Mouse (Mus musculus): ENCODE measurements around the gene Topbp1. TPM values are rescaled to one million over a fixed set of nuclear protein-coding genes. Genes with fewer than 3 reads are reported as not detected.

Gene Topbp1
- total RNA-seq (2021), result 10 to 100 TPM; 26.0 to 27.4 TPM

DNA sequence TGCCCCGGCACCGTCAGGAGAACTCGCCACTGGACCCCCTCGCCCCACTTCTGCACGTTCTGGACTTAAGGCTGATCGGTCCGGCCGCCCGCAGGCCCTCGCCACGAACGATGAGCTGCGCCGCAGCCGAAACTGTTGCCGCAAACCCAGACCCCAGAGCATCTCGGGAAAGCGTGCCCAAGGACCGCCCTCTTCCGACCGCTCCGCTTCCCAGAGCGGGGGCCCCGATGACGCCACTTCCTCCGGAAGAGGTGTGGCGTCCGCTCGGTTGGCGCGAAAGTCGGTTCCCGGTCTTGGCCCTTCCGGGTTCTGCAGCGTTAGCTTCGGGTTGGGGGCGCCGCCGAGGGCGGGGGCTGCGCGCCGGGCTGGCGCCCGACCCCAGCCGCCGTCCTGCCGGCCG lies at the start of gene Topbp1, which contains the start of gene 1300017J02Rik:
TSS of gene Topbp1 (plus strand) at position 289 of the 400 bp plus-strand sequence.
TSS of gene 1300017J02Rik (minus strand) at position 156 of the 400 bp plus-strand sequence.
- intact Hi-C loops (cut with DNase I), result loop anchor here (5.0 kb wide), 3 partner anchors 78 to 193 kb away; partner anchors contain the start of gene Rab6b
- peak; percentile 85 to 96 for DNase-seq (ENCODE audit: extremely low spot score in 1 of 2, low spot score in 2 of 2)

DNA sequence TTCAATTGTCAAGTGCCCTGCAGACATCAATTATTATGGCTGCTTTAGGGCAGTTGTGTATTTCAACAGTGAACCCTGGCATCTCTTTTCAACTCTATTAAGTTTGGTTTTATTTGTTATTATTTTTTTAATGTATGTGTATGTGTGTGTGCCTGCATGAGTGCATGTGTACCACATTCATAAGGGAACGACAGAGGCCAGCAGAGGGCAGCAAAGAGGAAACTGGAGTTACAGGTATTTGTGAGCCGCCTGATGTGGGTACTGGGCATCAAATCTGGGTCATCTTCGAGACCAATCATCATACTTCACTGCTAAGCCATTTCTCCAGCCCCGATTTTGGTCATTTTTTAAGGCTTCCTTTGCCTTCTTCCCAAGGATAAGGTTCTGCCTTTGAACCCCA lies 39.2 kb upstream of the Topbp1 start:
- intact Hi-C loops (cut with DNase I), result no loop called here
- DNase-seq (ENCODE audit: extremely low spot score in 1 of 2, low spot score in 2 of 2), result no peak

DNA sequence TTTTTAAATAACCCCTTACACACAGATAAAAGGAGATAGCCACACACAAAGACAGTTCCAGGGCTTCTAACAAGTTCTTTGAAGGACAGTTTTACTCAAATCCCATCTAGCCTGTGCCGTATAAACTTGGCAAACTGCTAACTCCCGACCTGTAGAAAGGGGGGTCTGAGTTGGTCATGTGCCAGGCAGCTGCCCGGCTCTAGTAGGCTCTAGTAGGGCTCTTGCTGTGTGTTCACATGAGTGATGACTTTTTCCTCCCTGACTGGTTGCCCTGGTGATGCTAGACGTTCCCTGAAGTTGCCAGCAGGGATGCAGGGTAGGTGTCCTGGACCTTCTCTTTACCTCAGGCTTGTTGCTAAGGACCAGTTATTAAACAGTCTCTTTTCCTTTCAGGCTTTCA lies 33.9 kb upstream of the Topbp1 start:
- no peak for DNase-seq (ENCODE audit: extremely low spot score in 1 of 2, low spot score in 2 of 2)
- intact Hi-C loops (cut with DNase I), result no loop called here

DNA sequence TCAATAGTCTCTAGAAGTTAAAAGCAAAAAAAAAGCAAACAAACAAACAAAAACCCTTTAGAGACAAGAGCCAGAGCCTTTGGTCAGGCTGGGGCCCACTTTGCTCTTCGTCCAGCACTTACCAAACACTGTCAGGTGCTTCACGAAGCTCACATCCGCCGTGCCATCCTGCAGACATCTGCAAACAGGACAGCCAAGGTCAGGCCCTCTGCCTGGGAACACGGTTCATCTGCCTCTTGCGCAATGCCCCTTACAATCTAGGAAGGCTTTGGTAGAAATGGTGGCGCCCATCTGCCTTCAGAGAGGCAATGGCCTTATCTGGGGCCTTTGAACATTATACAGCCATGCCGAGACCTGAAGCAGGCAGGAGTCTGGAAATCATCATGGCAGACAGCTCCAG lies 30.2 kb upstream of the Topbp1 start:
- intact Hi-C loops (cut with DNase I), result no loop called here
- DNase-seq (ENCODE audit: extremely low spot score in 1 of 2, low spot score in 2 of 2), result no peak

DNA sequence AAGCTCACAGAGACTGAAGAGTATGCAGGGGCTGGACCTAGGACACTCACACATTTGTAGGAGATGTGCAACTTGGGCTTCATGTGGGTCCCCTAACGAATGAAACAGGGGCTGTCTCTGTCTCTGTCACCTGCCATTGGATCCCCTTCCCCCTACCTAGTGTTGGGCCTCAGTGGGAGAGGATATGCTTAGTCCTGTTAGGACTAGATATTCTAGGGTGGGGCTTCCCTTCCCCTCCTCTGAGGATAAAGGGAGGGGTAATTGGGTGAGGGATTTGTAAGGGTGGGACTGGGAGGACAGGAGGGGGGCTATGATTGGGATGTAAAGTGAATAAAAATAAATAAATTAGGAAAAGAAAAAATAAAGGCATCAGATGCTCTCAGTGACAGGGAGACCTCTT lies 29.3 kb upstream of the Topbp1 start:
- no peak for DNase-seq (ENCODE audit: extremely low spot score in 1 of 2, low spot score in 2 of 2)
- intact Hi-C loops (cut with DNase I), result no loop called here

DNA sequence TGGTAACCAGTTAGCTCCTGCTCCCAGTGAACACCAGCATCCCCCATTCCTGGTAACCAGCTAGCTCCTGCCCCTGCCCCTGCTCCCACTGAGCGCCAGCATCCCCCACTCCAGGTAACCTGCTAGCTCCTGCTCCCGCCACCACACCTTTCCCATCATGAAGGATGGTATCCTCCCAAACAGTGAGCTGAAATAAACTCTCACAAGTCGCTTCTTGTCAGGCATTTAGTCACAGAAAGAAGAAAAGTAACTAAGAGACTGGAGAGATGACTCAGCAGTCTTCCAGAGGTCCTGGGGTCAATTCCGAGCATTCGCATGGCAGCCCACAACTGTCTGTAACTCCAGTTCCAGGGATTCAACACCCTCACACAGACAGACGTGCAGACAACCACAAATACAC lies 28.1 kb upstream of the Topbp1 start:
- intact Hi-C loops (cut with DNase I), result no loop called here

DNA sequence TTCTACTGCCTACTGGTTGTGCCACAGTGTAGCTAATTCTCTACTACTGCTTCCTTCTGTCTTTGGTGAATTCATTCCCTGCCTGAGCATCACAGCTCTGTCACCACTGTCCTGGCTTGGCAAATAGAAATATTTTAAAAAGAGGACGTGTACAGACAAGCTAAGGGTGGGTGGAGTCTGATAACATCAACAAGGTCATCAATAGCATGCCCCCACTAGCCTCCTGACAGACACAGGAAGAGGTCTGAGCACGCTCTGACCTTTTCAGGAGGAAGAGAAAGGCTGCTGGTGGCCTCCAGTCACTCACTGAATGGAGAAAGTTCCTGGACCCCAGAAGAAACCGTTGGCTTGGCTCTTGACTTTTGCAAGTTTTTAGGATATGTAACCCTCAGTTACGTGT lies 18.6 kb upstream of the Topbp1 start:
- intact Hi-C loops (cut with DNase I), result no loop called here
- no peak for DNase-seq (ENCODE audit: extremely low spot score in 1 of 2, low spot score in 2 of 2)

More for the DNA sequence above, 28.1 kb upstream of the Topbp1 start:
- peak in 1 of 2 experiments; percentile 1 for DNase-seq (ENCODE audit: extremely low spot score in 1 of 2, low spot score in 2 of 2)

DNA sequence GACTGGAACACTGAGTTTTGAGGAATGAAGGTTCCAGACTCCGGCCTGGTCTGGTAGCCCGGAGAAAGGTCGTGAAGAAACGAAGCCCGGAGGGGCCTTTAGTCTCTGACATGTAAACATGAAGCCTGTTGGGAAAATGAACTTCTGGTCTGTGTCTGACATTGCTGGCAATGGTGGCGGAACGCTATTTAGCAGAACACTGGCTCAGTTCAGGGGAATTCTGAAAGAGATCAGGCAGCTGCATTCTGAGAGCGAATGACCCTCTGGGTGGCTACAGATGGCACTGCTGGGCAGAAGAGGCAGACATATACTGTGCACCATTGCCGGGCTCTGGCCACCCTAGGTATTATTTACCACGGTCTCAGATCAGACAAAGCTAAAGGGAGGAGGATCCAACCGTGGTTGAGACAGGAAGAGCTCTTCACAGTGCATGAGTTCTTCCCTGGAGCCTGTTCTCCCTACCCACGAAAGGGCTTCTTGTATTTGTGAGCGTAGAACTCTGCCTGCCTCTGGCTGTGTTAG lies 18.1 kb upstream of the Topbp1 start:
- DNase-seq (ENCODE audit: extremely low spot score in 1 of 2, low spot score in 2 of 2), result no peak
- intact Hi-C loops (cut with DNase I), result no loop called here

DNA sequence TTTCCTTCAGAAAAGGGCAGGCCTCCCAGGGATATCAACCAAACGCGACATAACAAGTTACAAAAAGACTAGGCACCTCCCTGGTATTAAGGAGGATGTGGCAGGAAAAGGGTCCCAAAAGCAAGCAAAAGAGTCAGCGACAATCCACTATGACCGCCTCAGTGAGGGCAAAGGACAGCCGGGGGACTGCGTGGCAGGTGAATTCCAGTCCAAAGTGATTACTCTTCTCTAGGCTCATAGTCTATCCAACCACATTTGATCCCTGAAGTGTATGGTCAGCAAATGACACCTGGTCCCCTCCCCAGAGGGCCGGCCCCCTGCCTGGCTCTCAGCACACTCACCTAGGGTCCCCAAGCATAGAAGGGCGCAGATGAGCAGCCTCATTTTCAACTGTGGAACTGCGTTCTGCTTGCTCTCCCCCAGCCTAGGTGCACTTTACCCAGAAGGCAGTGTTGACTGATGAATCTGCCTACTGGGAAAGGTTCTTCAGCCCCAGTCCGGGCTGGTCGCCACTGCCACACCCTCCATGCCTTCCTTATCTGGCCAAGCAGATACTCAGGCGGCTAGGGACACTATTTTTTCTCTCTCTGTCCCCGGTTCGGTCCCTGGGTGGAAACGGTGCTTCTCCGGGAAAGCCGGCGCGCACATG lies 17.1 kb upstream of the Topbp1 start:
- DNase-seq (ENCODE audit: extremely low spot score in 1 of 2, low spot score in 2 of 2), result no peak
- intact Hi-C loops (cut with DNase I), result no loop called here

DNA sequence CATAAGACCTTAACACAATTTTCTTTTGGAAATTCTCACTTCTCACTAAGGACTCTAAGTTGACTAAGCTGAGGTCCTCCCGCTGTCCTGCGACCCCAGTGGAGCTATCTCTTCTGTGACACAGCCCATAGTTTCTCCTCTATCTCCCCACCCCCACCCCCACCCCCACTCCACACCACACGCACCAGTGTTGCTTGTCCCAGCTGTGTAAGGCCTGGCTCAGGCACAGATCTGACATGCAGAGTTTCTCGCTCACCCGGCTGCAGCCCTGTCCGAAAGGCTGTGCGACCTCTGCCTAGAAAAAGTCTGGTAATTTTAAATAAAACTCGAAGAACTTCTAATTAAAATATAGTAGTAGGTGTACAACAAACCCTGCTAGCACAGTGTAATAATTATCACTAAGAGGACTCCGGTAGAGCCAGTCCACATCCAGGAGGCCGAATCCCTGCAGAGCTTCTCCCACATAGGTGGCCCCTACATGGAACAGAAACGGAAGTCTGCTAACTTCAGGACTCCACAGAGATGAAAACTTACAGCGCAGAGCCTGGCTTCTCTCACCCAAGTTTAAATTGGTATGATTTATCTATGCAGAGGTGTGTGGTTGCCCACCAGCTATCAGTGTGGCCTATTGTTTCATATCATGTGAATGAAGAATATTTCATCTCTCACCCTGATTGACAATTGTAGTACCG lies 16.4 kb upstream of the Topbp1 start:
- no peak for DNase-seq (ENCODE audit: extremely low spot score in 1 of 2, low spot score in 2 of 2)
- intact Hi-C loops (cut with DNase I), result no loop called here

DNA sequence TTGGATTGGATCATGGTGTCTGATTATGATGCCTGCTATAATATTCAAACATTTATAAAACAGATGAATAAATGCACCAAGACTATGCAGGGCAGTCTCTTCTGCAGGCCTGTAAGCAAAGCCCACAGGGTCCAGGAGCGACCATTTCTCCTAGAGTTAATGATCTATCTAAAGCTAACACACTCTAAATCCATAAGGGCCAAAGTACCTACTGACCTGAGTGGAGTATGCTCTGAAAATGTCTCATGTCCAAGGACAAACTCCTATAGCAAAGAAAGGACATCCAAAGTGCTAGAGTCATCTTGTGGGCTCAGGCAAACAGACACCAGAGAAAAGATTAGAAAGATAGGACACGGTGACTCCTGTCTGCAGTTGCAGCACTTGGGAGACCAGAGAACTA lies 10.5 kb upstream of the Topbp1 start:
- DNase-seq (ENCODE audit: extremely low spot score in 1 of 2, low spot score in 2 of 2), result no peak
- intact Hi-C loops (cut with DNase I), result no loop called here

DNA sequence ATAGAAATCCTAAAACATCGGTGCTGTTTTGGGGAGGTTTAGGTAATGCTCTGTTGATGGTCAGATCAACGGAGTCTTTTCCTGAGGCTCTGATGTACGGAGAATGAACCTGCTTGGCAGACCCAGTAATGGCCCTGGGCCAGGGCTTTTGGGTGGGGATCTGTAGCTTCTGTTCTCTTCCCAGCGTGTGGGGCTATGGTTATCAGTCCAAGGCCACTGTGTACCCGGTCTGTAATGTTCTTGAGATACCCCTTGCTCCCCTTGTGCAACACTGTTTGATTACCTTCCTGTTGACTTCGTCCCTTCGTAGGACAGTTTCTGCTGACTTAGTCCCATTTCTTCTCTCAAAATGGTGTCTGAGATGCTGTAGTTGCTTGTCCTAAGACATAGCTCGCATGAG lies 3.9 kb upstream of the Topbp1 start:
- intact Hi-C loops (cut with DNase I), result loop anchor here (5.0 kb wide), 3 partner anchors 74 to 189 kb away; partner anchors contain the start of gene Rab6b
- DNase-seq (ENCODE audit: extremely low spot score in 1 of 2, low spot score in 2 of 2), result no peak

DNA sequence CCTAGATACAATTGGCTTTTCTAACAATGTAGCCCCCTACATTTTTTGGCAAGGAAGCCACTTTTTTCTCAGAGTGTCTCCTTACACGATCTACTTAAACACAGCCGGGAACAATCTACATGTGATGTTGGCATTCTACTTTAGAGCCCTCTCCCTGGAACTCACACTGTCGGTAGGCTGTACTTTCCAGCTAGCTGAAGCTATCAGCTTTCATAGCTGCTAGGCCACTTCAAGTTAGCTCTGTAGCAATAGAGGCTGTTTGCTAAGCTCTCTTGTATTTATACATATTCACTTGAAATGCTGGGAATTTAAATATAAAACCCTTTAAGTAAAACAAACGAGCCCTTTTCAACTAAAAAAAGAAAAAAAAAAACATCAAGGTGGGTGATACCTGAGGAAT lies 2.8 kb upstream of the Topbp1 start:
- intact Hi-C loops (cut with DNase I), result loop anchor here (5.0 kb wide), 3 partner anchors 75 to 190 kb away; partner anchors contain the start of gene Rab6b
- DNase-seq (ENCODE audit: extremely low spot score in 1 of 2, low spot score in 2 of 2), result no peak

DNA sequence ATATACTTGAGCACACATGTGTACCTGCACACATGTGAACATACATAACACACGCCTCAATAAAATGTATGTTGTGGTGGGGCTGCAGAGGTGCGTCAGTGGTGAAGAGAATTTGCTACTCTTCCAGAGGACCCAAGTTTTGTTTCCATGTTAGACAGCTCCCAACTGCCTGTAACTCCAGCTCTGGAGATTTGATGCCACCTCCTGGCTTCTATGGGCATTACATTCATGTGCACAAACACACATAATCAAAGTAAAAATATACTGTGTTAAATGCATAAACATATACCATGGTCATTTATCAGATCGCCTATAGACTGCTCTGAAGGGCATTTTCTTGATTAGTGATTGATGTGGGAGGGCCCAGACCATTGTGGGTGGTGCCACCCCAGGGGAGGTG lies 2.3 kb upstream of the Topbp1 start:
- peak; percentile 55 to 58 for DNase-seq (ENCODE audit: extremely low spot score in 1 of 2, low spot score in 2 of 2)
- intact Hi-C loops (cut with DNase I), result loop anchor here (5.0 kb wide), 3 partner anchors 75 to 190 kb away; partner anchors contain the start of gene Rab6b

DNA sequence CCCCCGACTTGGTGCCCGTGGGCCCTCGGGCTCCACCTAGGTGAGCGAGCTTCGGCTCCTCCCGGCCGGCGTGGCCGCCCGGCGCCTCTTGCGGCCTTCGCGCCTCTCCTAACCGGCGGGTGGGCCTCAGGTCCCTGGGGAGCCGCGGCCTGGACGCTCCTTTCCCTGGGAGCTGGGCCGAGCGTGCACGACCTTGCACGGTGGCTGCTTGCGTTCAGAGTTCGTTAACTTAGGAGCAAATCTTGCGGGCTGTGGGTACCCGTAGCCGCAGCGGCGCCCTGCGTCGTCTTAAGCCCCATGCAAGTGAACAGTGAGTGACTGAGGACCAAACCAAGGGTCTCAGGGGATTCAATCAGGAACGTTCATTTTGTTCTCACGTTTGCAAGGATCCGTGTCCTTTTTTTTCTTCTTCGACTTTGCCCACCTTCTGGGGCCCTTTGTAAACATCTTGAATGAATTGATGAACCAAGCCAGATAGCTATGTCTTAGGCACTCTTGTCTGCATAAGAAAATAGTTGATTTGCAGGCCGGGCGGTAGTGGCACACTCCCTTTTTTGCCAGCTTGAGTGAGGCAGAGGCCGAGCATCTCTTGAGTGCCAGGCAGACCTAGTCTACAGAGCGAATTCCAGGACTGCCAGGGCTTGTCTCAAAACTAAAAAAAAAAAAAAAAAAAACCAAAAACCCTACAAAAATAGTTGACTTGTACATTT lies 472 bp downstream of the Topbp1 start:
- peak in 1 of 2 experiments; percentile 5 for DNase-seq (ENCODE audit: extremely low spot score in 1 of 2, low spot score in 2 of 2)
- intact Hi-C loops (cut with DNase I), result no loop called here

DNA sequence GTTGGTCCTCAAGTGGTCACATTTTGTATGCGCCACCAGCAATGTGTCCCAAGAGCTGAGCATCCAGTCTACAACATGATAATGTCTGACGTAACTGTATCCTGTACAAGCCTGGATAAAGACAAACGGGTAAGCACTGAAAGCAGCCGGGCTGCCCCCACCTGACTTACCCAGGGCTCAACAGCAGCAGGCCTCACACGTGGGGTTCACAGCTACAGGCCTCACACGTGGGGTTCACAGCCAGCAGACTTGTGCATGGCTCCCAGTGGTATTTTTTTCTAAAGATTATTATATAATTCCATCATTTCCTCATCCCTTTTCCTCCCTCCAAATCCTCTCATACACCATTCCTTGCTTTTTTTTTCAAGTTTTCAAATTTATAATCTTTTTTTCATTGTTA lies 4.8 kb downstream of the Topbp1 start:
- intact Hi-C loops (cut with DNase I), result no loop called here
- DNase-seq (ENCODE audit: extremely low spot score in 1 of 2, low spot score in 2 of 2), result peak in 1 of 2 experiments; percentile 66

DNA sequence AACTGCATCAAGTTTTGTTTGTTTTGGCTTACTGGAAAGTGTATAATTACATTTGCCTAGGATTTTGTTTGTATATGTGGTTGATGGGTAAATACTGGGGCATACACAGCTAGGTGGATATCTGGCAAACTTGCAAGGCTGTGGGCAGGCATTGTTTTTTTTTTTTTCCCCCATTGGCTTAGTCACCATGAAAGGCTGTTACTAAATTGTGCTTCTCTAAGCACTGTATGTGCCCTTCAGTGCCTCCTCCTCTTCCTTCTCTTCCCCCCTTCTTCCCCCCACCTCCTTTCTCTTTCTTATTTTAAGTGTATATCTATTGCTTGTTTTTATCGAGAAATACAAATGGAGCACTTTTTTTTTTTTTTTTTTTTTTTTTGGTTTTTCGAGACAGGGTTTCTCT lies 19.7 kb downstream of the Topbp1 start:
- intact Hi-C loops (cut with DNase I), result no loop called here
- no peak for DNase-seq (ENCODE audit: extremely low spot score in 1 of 2, low spot score in 2 of 2)

DNA sequence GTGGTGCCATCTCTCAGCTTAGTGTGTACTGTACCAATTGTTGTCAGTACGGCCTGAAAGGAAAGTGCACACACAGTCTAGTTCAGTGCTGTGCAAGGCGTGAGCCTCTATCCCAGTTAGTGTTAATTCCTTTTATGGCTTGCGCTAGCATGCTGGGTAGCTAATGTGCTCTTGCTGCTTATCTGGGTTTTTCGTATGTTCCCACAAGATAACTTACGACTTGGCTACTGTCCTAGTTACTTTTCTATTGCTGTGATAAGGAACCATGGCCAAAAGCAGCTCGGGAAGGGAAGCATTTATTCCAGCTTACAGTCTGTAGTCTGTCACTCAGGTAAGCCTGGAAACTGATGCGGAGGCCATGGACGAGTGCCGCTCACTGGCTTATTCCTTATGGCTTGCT lies 21.4 kb downstream of the Topbp1 start:
- DNase-seq (ENCODE audit: extremely low spot score in 1 of 2, low spot score in 2 of 2), result no peak
- intact Hi-C loops (cut with DNase I), result no loop called here

DNA sequence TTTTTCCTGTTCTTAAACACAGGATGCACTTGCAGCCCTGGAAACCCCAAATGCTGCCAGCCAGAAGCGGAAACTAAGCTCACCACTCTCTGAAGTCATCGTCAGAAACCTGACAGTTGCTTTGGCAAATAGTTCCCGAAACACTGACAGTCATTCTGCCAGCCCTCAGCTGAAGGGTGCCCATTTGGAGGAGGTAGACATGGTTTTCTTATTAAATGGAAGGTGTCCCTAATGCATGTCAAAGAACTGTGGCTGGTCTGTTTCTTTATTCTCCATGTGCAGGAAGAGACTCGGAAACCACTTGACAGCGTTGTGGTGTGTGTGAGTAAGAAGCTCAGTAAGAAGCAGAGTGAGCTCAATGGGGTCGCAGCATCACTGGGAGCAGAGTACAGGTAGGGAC lies 27.6 kb downstream of the Topbp1 start:
- intact Hi-C loops (cut with DNase I), result no loop called here
- no peak for DNase-seq (ENCODE audit: extremely low spot score in 1 of 2, low spot score in 2 of 2)
